Mouse (Mus musculus) heart, embryonic 13.5 days (tissue): Measurements from ENCODE around the gene Glis3. TPM values are rescaled to one million over a fixed set of nuclear protein-coding genes. Genes with fewer than 3 reads are reported as not detected.

Source experiments
- ATAC-seq: fragments of 200-750 bp; cut with Nextera tagmentation; 2 replicates; pipeline ENCODE4 v1.8.0; 2017; ENCODE audit warnings: moderate TSS enrichment; ENCODE audit not compliant: insufficient number of reproducible peaks, low FRiP score, low TSS enrichment; ENCODE audit errors: extremely low read depth
- H3K27ac ChIP-seq: fragments of 300-500 bp; sonication (generic); replicated peaks from 2 replicates; pipeline ENCODE4 v1.5.1; 2015; ENCODE audit warnings: moderate library complexity, mild to moderate bottlenecking, inconsistent platforms
- H3K27me3 ChIP-seq: fragments of 300-500 bp; sonication (generic); replicated peaks from 2 replicates; pipeline ENCODE4 v1.6.1; 2015; ENCODE audit warnings: mild to moderate bottlenecking, inconsistent platforms
- H3K36me3 ChIP-seq: fragments of 300-500 bp; sonication (generic); 2 replicates; pipeline ENCODE4 v1.6.1; 2015; ENCODE audit warnings: mild to moderate bottlenecking, inconsistent platforms
- H3K4me1 ChIP-seq: fragments of 300-500 bp; sonication (generic); 2 replicates; pipeline ENCODE4 v1.6.1; 2015; ENCODE audit warnings: inconsistent platforms
- H3K4me2 ChIP-seq: fragments of 300-500 bp; sonication (generic); 2 replicates; pipeline ENCODE4 v1.6.1; 2015; ENCODE audit warnings: inconsistent platforms, mild to moderate bottlenecking, moderate library complexity
- H3K4me3 ChIP-seq: fragments of 300-500 bp; sonication (generic); 2 replicates; pipeline ENCODE4 v1.5.1; 2015; ENCODE audit warnings: moderate library complexity, mild to moderate bottlenecking, inconsistent platforms
- H3K9ac ChIP-seq: fragments of 300-500 bp; sonication (generic); 2 replicates; pipeline ENCODE4 v1.6.1; 2015; ENCODE audit warnings: inconsistent platforms, mild to moderate bottlenecking, moderate library complexity
- H3K9me3 ChIP-seq: fragments of 300-500 bp; sonication (generic); 2 replicates; pipeline ENCODE4 v1.6.1; 2016; ENCODE audit warnings: inconsistent platforms
- WGBS: fragments of 180-500 bp; shearing (Covaris S2); methylation state at CpG from one replicate; pipeline ENCODE4 v1.1.7; 2015; ENCODE audit warnings: mixed read lengths; 5-methylcytosine and 5-hydroxymethylcytosine counted together
- polyA plus RNA-seq: library from polyadenylated mRNA; unstranded; fragments of >200 nt; fragmentation: Nextera tagmentation; extraction: Ambion mirVana; gene quantifications from 2 replicates; pipeline ENCODE4 v1.2.1, GENCODE M21; 2015

Glis3 gene
- polyA plus RNA-seq, 1 experiment from 2014 or later = 1.1 TPM

DNA sequence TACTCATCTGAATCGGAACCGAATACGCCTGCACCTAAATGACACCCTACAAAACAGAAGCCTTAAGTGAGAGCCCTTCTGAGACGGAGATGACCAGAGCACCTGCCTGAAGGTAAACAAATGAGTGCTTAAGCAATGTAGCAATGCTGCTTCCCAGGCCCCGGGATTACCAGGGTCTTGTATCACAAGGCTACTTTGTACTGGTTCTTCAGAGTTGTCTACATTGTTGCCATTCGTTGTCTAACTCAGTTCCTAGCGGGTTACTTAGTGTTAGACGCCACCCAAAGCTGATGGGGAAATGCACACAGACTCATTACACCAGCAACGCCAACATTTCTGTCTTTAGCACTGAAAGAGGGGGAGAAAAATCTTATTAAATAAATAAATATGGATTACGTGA is 120.5 kb downstream of the Glis3 start:
- ATAC-seq = no peak
- Histone ChIP-seq H3K4me3 (no peak overlapping the region), H3K4me2 (no peak overlapping the region), H3K9me3 (no peaks in the 10 kb centered on the region), H3K9ac (no peak overlapping the region), H3K27me3 (no peaks in the 10 kb centered on the region), H3K36me3 (no peaks in the 10 kb centered on the region), H3K4me1 (peaks cover 32% of the 10 kb centered on the region), H3K27ac (no peak overlapping the region)
- WGBS = 78% methylated on average over 10 of the region's 10 CpGs

DNA sequence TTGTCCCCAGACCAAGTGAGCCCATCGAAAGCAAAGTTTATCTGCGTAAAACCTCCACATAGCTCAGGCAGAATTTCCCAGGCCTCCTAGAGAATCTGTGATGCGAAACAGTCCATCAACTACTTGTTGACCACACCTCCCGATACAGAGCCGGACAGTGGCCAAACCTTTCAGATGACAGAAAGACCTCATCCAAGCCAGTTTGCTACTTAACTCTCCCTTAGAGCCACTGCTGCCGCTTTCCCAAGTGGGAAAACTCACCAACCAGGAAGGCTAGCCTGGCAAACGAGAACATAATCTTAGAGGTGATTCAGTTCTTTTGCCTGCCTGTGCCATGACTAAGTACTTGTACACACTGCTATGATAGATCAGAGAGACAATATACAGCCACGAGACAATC is 121.2 kb downstream of the Glis3 start:
- Histone ChIP-seq H3K27ac (no peak overlapping the region), H3K9ac (no peak overlapping the region), H3K36me3 (no peaks in the 10 kb centered on the region), H3K4me3 (no peak overlapping the region), H3K27me3 (no peaks in the 10 kb centered on the region), H3K9me3 (no peaks in the 10 kb centered on the region), H3K4me1 (peaks cover 32% of the 10 kb centered on the region), H3K4me2 (no peak overlapping the region)
- no peak for ATAC-seq
- 54% methylated on average over 8 of the region's 8 CpGs for WGBS

DNA sequence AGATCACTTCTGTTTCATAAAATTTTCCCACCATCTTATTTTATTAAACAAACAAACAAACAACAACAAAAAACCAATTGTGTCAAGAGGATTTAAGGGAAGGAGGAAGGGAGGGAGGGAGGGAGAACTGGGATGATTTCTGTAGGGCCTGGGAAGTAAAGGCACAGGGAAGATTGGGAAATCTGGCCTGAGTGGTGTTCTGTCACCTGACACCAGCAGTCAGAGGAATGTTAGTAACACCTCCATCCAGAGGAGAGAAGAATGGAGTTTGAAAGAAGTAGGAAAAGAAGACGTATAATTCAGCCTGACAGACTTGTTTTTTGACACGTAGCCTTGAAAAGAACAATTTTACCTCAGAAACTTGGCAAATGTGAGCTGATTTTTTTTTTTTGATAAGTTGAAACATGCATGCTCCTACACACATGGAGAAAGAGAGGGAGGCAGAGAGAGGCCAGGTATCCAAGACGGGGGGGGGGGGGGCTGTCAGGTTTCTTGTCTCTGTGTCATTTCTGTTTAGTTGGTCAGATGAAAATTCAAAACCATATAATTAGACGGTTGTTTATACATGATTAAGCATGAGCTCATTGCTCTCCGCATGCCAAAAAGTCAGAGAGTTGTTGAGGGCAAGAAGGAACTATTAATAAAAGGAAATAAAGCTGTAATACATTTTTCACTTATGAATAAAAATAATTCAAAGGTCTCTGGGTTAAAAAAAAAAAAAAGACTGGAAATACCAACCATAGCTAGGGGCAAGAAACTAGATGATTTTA is 122.1 kb downstream of the Glis3 start:
- Histone ChIP-seq H3K9ac (no peak overlapping the region), H3K4me3 (no peak overlapping the region), H3K36me3 (no peaks in the 10 kb centered on the region), H3K27me3 (no peaks in the 10 kb centered on the region), H3K9me3 (no peaks in the 10 kb centered on the region; the same call in 1 of the 2 replicates), H3K4me1 (peaks cover 32% of the 10 kb centered on the region), H3K4me2 (no peak overlapping the region), H3K27ac (no peak overlapping the region)
- no peak for ATAC-seq
- WGBS = 37% methylated on average over 5 of the region's 5 CpGs

DNA sequence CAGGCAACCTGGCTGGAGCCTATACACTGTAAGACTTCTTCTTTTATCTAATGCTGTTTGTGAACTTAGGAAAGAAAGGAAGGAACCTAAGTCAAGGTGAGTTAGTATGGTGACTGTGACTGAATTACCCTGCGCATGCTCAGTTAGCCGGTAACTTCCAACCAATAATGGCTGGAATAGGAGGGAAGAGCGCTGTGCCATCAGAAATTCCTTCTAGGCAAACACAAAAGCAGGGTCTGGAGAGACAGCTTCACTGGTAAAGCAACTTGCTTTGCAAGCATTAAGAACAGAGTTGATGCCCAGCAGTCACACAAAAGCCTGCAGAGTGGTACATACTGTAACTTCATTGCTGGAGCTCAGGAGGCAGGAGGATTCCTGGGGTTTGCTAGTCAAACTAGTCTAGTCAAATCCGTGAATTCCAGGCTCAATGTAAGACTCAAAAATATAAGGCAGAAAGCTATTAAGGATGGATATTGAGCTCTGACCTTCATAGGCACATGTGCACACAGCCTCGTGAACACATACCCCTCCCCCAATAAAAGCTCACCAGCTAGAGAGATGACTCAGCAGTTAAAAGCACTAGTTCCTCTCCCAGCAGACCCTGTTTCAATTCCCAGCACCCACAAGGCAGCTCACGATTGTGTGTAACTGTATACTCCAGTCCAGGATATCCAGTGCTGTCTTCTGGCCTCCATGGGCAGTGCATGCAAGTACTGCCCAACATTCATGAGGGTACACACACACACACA is 124.5 kb downstream of the Glis3 start:
- Histone ChIP-seq H3K9ac (no peak overlapping the region), H3K36me3 (no peaks in the 10 kb centered on the region), H3K9me3 (no peaks in the 10 kb centered on the region; the same call in 1 of the 2 replicates), H3K4me1 (peaks cover 22% of the 10 kb centered on the region), H3K4me2 (no peak overlapping the region), H3K27ac (no peak overlapping the region), H3K4me3 (no peak overlapping the region), H3K27me3 (no peaks in the 10 kb centered on the region)
- ATAC-seq = no peak
- 74% methylated on average over 6 of the region's 6 CpGs for whole genome bisulfite sequencing

GRCm38 (mm10) chr19:28550611-28551010 is 129.3 kb downstream of the Glis3 start:
- H3K4me1 ChIP-seq = peaks cover 6% of the 10 kb centered on the region
- no peaks in the 10 kb centered on the region for H3K27me3 ChIP-seq
- ATAC-seq = no peak
- H3K9ac ChIP-seq = no peak overlapping the region
- no peaks in the 10 kb centered on the region; the same call in 1 of the 2 replicates for H3K9me3 ChIP-seq
- H3K4me3 ChIP-seq = no peak overlapping the region
- H3K27ac ChIP-seq = no peak overlapping the region
- H3K36me3 ChIP-seq = no peaks in the 10 kb centered on the region
- WGBS = 61% methylated on average over 8 of the region's 8 CpGs
- no peak overlapping the region for H3K4me2 ChIP-seq

- Histone ChIP-seq H3K36me3 (no peaks in the 10 kb centered on the region), H3K4me1 (peaks cover 13% of the 10 kb centered on the region), H3K4me2 (no peak overlapping the region), H3K9me3 (no peaks in the 10 kb centered on the region), H3K27ac (no peak overlapping the region), H3K4me3 (no peak overlapping the region), H3K27me3 (no peaks in the 10 kb centered on the region), H3K9ac (no peak overlapping the region)
- 90% methylated on average over 3 of the region's 3 CpGs for WGBS
- ATAC-seq = no peak
These were observed 132.9 kb downstream of the Glis3 start for GRCm38 (mm10) chr19:28546933-28547332.

GRCm38 (mm10) chr19:28545493-28545892 is 134.4 kb downstream of the Glis3 start:
- Histone ChIP-seq H3K36me3 (no peaks in the 10 kb centered on the region), H3K4me1 (peaks cover 13% of the 10 kb centered on the region), H3K9ac (no peak overlapping the region), H3K27me3 (no peaks in the 10 kb centered on the region), H3K4me3 (no peak overlapping the region), H3K27ac (no peak overlapping the region), H3K4me2 (no peak overlapping the region), H3K9me3 (no peaks in the 10 kb centered on the region)
- 48% methylated on average over 1 of the region's 1 CpGs for WGBS
- ATAC-seq = no peak

GRCm38 (mm10) chr19:28538813-28539212 is 141.1 kb downstream of the Glis3 start:
- Histone ChIP-seq H3K4me1 (no peaks in the 10 kb centered on the region), H3K9me3 (no peaks in the 10 kb centered on the region), H3K27me3 (no peaks in the 10 kb centered on the region), H3K9ac (no peak overlapping the region), H3K4me2 (no peak overlapping the region), H3K27ac (no peak overlapping the region), H3K4me3 (no peak overlapping the region), H3K36me3 (no peaks in the 10 kb centered on the region)
- WGBS = 66% methylated on average over 9 of the region's 9 CpGs
- ATAC-seq = no peak

DNA sequence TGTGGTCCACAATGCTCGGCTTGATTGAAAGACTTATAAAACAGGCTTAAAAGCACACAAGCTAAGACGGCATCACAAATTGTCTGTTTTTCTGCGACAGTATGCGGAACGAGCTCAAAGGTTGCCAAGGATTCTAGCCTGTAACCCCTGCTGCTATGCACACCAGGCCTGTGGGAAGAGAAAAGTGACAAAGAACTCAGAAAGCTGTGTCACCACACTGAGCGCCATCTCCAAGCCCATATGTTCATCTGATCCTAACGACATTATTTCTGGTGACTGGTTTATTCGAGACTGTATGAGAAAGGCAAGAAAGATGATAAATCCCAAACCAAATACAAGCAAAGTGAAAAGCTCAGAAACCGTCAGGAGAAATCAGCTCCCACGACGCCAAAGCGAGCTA is 144.9 kb downstream of the Glis3 start:
- Histone ChIP-seq H3K4me2 (no peak overlapping the region), H3K4me3 (no peak overlapping the region), H3K9me3 (no peaks in the 10 kb centered on the region), H3K27me3 (no peaks in the 10 kb centered on the region), H3K36me3 (no peaks in the 10 kb centered on the region), H3K4me1 (no peaks in the 10 kb centered on the region), H3K27ac (no peak overlapping the region), H3K9ac (no peak overlapping the region)
- ATAC-seq = no peak
- 85% methylated on average over 12 of the region's 12 CpGs for WGBS

DNA sequence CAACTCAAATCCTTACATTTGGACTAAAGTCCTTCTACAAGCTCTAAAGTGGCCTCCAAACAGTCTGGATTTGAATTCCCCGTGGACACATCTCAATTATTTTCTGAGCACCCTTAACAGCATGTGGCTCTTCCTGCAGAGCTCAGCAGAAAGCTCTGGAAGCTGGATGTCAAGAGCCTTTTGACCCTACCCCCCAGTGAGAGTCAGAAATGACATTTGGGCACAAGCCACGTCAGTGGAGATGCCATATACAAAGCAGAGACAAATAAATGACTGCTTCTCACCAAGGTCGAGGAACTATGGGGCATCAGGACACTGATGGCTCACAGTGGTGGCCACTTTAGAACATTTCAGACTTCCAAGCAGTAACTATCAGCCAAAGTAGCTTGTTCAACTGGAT is 146.3 kb downstream of the Glis3 start:
- no peaks in the 10 kb centered on the region for H3K36me3 ChIP-seq
- H3K9me3 ChIP-seq = no peaks in the 10 kb centered on the region
- H3K27ac ChIP-seq = no peak overlapping the region
- no peak overlapping the region for H3K9ac ChIP-seq
- no peak overlapping the region for H3K4me3 ChIP-seq
- 51% methylated on average over 3 of the region's 3 CpGs for WGBS
- no peak overlapping the region for H3K4me2 ChIP-seq
- no peaks in the 10 kb centered on the region for H3K4me1 ChIP-seq
- ATAC-seq = no peak
- no peaks in the 10 kb centered on the region for H3K27me3 ChIP-seq

GRCm38 (mm10) chr19:28531750-28532149 is 148.1 kb downstream of the Glis3 start:
- H3K9me3 ChIP-seq = no peaks in the 10 kb centered on the region
- H3K4me2 ChIP-seq = no peak overlapping the region
- no peak overlapping the region for H3K27ac ChIP-seq
- H3K4me3 ChIP-seq = no peak overlapping the region
- ATAC-seq = no peak
- WGBS = 76% methylated on average over 9 of the region's 9 CpGs
- no peaks in the 10 kb centered on the region for H3K36me3 ChIP-seq
- H3K27me3 ChIP-seq = no peaks in the 10 kb centered on the region
- no peak overlapping the region for H3K9ac ChIP-seq
- no peaks in the 10 kb centered on the region for H3K4me1 ChIP-seq

DNA sequence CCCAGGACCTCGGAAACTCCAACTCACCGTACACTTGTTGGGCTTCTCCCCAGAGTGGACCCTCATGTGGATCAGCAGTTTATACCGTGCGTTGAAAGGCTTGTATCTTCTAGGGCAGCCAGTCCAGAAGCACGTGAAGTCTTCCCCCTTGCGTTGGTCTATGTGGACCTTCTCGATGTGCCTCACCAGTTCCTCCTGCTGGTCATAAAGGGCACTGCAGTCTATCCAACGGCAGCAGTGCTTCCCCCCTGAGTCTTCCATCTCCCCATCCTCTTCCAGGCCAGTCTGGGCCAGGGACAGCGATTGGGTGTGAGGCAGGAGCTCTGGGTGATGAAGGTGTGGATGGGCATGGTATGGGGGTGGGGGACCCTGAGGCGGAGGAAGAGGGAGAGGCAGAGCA is 149.0 kb downstream of the Glis3 start:
- Histone ChIP-seq H3K4me1 (no peaks in the 10 kb centered on the region), H3K36me3 (no peaks in the 10 kb centered on the region), H3K27me3 (no peaks in the 10 kb centered on the region), H3K9me3 (no peaks in the 10 kb centered on the region), H3K4me2 (no peak overlapping the region), H3K27ac (no peak overlapping the region), H3K4me3 (no peak overlapping the region), H3K9ac (no peak overlapping the region)
- no peak; the same call in 1 of the 2 replicates for ATAC-seq
- WGBS = 57% methylated on average over 10 of the region's 10 CpGs
